Mouse (Mus musculus): ENCODE results near the gene Dad1.

DNA sequence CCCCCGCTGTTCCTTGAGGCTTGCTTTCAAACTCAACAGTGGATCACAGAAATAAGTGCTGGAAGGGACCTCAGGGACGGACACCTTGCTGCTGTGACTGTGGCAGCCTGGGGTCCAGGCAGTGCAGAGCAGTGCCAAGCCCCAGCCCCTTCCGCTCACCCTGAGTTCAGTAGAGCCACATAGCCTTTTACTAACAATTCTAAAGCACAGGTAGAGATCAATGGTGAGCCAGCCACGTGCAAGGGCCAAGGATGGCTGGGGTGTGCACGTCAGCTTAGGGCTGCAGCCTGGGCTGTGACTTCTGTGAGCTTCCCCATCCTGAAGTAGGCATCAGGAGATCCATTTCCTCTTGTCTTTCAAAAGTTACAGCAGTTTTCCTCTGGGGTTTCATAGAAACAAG, 42.1 kb downstream of the Dad1 start:
- TF ChIP-seq CTCF (IDR thresholded peaks at IDR 0.05; ENCODE audit: low read depth) (no peak), EP300 (IDR thresholded peaks at IDR 0.05; ENCODE audit: low read depth) (no peak)

Data from liver, embryonic 14.5 days (tissue).